Mouse (Mus musculus) G1E (cell line): ENCODE results near the gene Dock8.

Experiments
- CTCF ChIP-seq: IDR thresholded peaks from 2 replicates; pipeline ENCODE4 v1.5.1; 2012; ENCODE audit warnings: low read depth, low read length, inconsistent platforms, mixed read lengths
- GATA1 ChIP-seq: IDR thresholded peaks from 2 replicates; pipeline ENCODE4 v1.6.1; 2012; ENCODE audit warnings: borderline replicate concordance, low read length, inconsistent platforms, mixed read lengths
- GATA2 ChIP-seq: IDR thresholded peaks from 2 replicates; pipeline ENCODE4 v1.6.1; 2012; ENCODE audit warnings: low read depth, low read length, inconsistent platforms, borderline replicate concordance
- POLR2AphosphoS5 ChIP-seq: IDR thresholded peaks from 2 replicates; pipeline ENCODE4 v1.6.1; 2012; ENCODE audit warnings: low read depth, low read length, inconsistent platforms; ENCODE audit not compliant: insufficient replicate concordance
- TAL1 ChIP-seq: conservative IDR thresholded peaks from 2 replicates; pipeline ENCODE4 v1.6.1; 2012; ENCODE audit warnings: low read depth, low read length, inconsistent platforms, mixed read lengths

GRCm38 (mm10) chr19:25137907-25138820 lies 138.8 kb downstream of the Dock8 start:
- TF ChIP-seq CTCF (no peak), GATA1 (no peak), POLR2AphosphoS5 (no peak), GATA2 (no peak), TAL1 (no peak)
